Mouse (Mus musculus) heart, postnatal 36 days (tissue): Measurements from ENCODE around the gene Sync. TPM values are rescaled to one million over a fixed set of nuclear protein-coding genes. Genes with fewer than 3 reads are reported as not detected.
A peak's percentile ranks its signal among the peaks of the same experiment; 100 is the strongest.

Source experiments
- DNase-seq, 2 experiments: peaks; one replicate each; pipeline ENCODE4 v3.0.0; 2021 to 2022
- intact Hi-C: fragments of 180-260 bp; cut with DNase I; formaldehyde crosslinking; loops from one replicate; pipeline ENCODE4 v1.15.1; 2025
- total RNA-seq, 2 experiments: library from RNA; stranded (reverse); gene quantifications; 2 replicates each; pipeline ENCODE4 v1.2.3; 2021

Gene Sync
- 10 to 100 TPM; 15.8 to 17.1 TPM for total RNA-seq

DNA sequence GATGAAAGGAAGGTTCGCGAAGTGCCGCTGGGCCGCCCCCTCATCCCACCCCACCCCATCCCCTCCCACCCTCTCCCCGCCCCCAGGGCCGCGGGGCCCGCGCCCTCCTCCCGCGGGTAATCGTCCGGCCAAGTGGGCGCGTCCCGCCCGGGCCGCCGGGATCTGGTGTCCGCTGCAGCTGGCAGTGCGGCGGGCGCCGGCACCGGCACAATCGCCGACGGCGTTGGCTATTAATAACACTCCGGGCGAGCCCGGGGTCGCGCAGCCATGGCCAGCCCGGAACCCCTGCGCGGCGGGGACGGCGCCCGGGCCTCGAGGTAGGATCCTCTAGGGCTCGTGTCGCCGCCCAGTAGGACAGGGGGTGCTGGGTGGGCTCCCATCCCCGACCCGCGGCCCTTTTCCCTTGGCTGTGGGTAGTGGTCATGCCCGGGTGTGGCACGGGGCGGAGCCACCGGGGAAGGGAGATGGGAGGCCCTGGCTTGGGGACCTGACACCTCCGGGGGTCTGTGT, at the start of gene Sync:
Sync (plus strand) TSS at position 146 of the 510 bp plus-strand sequence.
- intact Hi-C loops = no loop called here
- peak; percentile 48 to 59 for DNase-seq

DNA sequence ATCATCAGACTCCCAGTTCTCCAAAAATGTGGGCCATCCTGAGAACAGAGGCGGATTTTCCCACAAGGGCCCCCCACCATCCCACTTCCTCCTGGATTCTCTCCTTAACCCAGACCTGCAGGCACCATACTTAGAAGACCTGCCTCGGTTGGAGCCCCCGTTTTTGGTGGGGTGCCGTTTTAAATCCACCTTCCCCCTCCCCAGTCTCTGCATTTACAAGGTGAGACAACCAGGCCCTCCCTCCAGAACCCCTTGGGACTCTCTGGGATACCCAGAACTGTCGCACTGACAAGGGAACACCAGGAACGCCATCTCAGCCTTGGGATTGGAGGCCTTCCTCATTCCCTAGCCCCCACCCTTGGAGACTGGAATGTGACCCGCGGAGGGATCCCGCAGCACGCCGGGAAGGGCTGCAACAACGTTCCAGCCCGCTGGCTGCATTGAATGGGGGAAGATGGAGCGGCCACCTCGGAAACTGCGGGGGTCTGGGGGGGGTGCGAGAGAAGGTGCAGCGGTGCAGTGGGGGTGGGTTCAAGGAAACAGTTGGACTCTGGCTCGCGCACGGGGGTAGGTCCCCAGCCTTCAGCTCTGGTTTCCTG, 49.5 kb upstream of the Sync start:
- no peak for DNase-seq
- intact Hi-C loops = no loop called here

DNA sequence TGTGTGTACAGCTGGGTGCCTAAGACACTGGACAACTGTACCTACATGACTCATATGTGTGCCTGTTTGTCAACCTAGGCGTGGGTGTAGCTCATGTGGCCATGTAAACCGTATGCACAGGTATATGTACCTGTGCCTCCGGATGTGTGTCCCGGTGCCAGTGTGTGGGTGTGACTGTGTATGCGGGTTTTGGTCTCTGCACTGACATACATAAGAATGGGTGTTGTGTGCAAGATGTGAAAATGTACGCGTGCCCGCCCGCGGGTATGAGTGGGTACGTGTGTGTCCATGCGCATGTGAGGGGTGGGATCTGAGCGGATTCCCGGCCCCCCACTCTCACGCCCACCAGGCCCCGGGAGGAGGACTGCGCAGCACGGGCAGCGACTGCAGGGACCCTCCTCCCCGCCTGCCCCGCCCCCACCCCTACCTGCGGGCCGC, 48.8 kb upstream of the Sync start:
- no peak for DNase-seq
- intact Hi-C loops = no loop called here

DNA sequence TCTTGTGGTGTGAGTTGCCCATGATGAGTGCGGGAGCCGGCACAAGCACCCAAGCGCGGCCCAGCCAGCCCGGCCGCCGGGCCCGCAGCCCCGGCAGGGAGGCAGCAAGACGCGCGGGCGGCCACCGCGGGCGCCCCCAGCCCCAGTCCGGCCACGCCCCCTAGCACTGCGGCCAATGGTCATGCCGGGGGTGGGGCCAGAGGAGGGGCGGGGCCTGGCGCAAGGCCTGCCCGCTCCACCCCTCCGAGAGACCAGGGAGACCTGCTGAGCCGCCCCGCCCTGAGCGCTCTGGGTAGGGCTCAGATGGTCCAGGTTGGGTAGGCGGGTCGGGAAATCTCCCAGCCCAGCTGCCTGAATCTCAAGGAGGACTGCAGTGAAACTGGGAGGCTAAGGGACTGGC, 48.3 kb upstream of the Sync start:
- intact Hi-C loops = no loop called here

DNA sequence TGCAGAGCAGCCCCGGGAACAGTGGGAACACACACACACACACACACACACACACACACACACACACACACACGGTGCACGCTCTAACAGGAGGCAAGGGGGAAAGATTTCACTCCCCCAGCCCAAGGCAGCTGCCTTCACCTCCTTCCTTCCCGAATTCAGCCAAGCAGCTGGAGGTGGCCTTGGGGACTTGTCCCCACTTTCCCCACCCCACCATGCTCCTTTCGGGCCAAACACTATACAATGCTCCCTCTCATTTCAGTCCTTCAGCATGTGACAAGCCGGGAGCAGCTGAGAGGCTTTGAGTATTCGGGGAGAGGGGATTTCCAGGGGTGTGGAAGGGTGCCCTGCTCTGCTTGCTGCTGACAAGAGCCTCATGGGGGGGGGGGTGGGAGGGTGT, 45.5 kb upstream of the Sync start:
- intact Hi-C loops = no loop called here
- no peak for DNase-seq

More for the DNA sequence above, 48.3 kb upstream of the Sync start:
- DNase-seq = peak in 1 of 2 experiments; percentile 44

DNA sequence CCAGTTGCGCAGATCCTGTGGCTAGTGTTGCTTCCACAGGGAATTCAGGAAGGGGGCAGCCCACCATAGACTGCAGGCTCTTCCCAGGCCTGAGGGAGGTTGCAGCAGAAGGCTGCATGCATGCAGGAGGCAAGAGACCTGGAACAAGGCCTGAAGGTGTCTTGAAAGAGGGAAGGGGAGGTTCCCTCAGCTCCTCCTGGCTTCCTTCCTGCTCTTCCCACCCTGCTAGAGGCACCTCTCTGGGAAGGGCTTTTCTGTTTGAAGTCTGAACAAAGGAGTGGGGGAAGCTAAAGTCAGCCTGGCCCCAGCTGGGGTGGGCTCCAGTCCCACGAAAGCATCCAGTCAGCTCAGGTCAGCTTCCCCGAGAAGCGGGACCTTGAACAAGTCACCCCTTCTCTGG, 45.1 kb upstream of the Sync start:
- intact Hi-C loops = no loop called here
- DNase-seq = no peak

DNA sequence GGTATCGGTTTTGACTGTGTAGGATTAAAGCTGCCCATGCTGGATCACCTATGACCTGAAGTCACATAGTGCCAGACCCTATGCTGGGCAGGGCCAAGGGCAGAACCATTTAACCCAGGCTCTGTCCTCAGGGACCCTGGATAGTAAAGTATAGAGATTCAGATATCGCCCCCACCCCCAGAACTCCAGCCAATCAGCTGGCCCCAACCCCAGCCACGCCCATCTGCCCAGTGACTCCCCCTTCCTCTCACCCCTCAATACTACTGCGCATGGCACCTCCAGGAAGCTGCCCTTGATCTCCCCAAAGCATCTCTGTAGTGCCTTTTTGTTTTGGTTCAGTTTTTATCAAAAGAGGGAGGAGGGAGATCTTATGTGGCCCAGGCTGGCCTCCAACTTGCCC, 44.7 kb upstream of the Sync start:
- intact Hi-C loops = no loop called here
- DNase-seq = no peak

DNA sequence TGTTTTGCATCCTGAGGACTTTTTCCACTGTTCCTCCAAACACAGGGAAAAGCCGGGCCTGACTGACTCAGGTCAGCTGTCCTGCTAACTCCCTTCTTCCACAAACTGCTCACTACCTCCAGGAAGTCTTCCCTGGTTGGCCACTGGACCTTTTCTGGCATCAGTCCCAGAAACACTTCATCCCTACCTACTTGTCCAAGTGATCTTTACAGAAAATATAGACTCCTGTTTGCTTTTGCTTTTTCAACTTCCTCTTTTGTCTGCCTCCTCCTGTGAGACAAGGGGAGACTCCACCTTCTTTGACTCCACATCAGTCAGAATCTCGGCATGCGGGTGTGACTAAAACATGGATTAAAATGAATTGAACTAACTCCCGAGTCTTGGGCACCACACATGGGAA, 42.6 kb upstream of the Sync start:
- no peak for DNase-seq
- intact Hi-C loops = no loop called here

DNA sequence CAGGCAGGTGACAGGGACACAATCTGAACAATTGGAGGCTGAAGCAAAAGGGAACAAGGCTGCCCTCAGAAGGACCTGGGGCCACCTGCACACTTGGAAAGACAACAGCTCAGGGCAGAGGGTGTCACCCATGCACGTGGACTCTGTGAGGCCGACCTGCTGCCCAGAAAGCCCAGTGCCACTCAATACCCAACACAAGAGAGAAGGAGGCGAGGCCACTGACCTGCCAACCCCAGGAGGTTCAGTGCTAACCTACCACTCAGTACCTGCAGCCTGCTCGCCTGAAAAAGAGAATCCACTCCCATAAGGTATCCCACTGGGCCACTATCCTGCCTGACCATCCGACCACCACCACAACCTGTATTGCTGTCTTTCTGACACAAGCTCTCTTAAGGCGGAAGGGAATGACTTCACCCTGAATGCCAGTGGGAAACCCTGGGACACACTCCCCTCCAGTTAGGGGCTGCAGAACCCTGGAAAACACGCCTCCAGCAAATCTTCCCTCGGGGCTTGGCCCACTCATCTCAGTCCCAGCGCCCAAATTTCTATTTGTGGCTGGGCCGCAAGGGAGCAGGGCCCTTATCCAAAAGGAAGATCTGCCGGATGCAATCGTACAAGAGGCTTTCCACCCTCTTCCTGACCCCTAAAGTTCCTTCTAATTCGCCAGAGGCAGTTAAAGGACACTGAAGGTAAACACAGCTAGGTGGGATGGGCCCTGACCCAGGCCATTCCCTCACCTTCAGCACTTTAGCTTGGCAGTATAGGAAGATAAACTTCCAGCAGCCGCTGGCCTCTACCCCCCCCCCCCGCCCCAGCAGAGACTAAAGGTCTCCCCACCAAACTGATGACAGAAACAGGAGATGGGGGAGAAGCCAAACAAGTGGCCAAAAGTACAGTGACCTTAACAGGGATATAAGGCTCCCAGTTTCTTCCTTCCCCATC, 40.8 kb upstream of the Sync start:
- DNase-seq = no peak
- intact Hi-C loops = loop anchor here (2.0 kb wide), 1 partner anchor 28 kb away; no protein-coding TSS in a partner anchor

DNA sequence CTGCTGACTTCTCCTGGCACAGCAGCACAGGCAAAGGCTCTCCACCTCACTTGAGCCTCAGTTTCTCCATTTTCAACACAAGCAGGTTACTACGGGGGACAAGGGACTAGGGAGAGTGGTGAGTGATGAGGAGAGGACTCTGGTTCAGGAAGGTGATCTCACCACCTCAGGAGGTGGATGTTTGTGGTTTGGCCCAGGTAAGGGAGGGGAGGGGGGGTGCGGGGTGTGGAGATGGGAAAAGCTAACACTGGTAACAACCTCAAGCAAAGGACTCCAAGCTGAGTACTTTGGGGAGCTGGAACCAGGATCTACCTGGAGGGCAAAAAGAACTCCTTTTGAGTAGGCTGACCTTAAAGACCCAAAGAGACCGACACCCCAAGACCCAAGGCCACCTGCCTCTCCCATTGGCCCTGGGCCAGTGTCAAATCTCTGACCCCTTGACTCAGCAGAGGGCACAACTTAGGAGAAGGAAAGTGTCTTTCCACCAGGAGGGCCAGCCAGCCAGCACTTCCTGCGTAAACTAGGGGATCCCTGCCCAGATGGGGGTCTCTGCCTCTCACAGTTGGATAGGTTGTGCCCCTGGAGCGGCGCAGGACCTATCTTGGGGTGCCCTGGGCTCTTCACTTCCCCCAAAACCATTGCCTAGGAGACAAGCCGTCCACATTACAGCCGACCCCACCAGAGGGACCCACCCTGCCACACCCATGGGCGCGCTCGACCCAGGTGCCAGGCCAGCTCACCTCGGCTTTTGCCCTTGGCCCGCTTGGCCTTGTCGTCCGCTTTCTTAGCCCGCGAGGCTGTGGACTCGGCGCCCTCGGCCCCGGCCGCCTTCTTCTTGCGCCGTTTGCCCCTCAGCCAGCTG, 39.8 kb upstream of the Sync start:
- DNase-seq = no peak
- intact Hi-C loops = loop anchor here (2.0 kb wide), 1 partner anchor 27 kb away; no protein-coding TSS in a partner anchor

DNA sequence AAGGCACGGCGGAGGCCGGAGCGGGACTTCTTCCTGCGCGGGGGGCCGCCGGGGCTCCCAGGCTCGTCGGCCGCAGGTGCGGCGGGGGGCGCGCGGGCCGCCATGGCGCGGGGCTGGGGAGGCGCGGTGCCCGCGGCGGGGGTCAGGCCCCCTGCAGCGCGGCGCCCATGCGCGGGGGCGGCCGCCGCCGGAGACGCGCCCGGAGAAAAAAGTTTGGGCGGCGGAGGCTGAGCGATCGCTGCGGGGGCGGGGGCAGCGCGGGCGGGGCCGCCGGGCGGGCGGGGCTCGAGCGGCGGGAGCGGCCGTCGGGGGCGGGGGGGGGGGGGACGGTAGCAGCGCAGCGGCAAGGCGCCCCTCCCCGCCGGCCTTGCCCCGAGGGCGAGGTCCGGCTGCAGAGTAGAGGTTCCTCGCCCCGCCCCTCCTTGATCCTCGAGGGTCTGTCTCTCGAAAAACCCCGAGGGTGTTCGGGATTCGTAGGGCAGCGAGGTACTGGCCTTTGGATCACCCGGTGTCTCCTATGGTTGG, 39.1 kb upstream of the Sync start:
- DNase-seq = peak in 1 of 2 experiments; percentile 49
- intact Hi-C loops = no loop called here

DNA sequence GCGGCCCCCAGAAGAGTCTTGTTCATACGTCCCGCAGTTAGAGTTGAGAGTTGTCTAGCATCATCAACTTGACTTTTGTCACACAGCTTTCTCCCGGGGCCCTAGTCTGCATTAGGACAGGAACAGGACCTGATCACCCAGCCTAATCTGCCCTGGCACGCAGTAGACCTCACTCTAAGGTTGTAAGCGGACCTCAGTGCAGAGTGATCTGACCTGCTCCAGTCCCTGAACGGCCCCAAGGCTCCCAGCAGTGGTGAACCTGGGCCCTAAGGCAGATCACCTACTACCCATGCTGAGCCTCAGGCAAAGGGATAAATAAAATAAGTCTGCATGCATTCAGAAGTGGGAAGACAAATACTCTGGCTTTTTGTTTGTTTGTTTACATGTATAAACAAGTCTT, 38.1 kb upstream of the Sync start:
- DNase-seq = no peak
- intact Hi-C loops = no loop called here

DNA sequence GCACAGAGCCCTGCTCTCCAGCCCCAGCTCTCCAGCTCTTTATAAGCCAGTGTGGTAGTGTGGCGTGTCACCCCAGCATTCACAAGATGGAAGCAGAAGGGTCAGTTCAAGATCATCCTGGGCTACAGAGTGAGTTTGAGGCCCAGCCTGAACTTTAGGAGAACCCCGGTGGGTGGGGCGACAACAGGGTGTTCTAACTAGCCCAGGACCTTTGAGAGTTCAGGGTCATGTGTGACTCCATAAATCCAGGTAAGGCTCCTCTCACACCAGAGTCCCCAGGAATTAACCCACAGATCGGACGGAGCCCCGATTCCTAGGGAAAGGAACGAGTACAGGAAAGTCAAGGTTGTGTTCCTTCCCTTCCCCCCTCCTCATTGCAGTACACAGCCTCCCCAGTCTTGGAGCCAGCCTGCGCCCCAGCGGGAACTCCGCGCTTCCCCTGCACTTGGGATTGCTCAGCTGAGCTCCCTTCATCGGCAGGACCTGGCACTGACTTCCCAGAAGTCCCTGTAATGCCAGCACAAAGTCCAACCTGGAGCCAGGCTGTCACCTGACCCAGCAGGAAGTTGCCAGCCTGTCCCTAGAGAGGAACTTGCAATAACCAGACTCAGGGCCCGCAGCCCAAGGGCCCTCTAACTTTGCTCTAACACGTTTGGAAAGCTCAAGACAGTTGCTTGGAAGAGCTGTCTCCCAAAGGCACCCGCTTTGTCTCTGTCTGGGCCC, 36.5 kb upstream of the Sync start:
- intact Hi-C loops = no loop called here
- no peak for DNase-seq

DNA sequence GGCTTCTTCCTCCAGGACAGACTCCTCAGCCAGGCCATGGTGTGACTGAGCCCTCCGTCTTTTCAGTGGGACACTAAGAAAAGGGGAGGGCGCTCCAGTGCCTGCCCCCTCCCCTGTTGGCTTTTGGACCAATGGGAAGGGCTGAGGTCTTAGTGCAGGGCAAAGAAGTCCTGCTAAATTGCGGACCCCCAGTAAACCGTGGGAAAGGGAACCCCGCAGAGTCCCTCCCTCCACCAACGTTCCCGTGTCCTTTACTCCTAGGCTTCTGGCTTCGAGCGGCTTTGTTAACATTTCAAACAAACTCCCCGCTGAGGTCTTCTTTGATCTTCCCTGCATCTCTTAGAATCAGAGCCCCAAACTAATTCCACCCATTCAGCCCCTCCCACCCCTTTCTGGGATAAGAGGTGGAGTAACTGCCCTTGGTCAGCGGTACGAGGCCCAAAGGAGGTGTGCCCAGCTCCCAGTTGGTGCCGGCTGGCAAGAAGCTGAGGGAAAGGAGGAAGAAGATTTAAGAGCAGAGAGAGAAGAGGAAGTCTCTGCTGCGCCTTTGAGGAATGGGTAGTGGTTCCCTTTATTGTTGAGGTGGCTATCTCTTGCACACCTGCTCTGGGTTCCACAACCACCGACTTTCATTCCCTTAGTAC, 35.8 kb upstream of the Sync start:
- intact Hi-C loops = no loop called here
- DNase-seq = no peak

DNA sequence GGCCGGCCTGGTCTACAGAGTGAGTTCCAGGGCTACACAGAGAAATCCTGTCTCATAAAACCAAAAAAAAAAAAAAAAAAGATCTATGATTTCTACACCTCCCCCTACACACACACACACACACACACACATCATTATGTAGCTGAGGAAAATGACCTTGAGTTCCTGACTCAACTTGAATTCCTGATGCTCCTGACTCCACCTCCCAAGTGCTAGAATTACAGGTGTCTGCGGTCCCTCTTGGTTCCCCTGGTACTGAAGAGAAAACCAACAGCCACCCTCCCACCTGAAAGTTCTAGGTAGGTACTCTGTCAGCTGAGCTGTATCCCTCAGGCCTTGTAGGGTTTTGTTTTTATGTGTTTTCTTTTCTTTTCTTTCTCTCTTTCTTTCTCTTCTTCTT, 34.9 kb upstream of the Sync start:
- intact Hi-C loops = no loop called here
- DNase-seq = no peak

DNA sequence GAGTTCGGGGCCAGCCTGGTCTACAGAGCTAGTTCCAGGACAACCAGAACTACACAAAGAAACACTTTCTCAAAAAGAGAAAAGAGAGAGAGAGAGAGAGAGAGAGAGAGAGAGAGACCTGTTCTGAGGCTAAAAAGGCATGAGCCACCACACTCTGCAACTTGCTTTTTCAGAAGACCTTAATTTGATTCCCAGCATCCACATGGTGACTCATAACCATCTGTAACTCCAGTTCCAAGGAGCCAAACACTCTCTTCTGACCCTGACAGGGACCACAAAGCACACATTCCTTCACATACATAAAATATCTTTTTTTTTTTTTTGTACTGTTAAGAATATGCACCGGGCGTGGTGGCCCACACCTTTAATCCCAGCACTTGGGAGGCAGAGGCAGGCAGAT, 32.8 kb upstream of the Sync start:
- DNase-seq = no peak
- intact Hi-C loops = no loop called here

DNA sequence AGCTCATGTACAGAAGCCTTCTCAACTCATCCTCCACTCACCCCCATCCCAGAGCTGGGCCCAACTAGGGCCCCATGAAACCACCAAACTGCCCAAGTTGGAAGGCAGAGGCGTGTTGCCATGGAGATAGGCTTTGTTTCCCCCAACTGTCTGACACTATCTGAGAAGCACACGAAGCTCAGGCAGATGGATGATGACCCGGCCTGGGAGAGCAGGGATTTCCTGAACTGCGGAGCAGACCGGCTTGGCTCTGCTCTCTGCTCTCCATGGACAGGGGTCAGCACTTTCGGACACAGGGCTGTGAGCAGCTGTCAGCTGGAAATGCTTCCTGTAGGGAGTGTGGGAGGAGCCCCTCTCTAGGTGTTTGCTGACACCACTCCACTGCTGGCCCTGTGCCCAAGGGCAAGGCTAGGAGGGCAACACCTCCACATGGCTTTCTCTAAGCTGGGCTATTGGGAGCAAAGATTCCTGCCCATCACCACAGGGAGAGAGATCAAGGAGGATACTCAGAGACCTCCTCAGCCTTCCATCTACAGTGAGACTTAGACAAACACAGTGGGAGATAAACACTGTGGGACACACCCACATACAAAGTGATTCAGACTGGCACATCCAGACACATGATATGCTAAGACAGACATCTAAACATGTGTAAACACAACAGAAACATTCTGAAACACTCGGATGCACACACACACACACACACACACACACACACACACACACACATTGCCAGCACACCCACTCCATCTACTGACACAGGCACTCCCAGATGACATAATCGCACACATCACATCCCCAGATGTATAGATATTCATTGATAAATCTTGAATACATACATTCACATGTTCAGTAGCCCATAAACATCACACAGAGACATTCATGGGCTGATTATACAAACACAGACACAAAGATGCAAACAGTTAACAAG, 30.7 kb upstream of the Sync start:
- DNase-seq = peak in 1 of 2 experiments; percentile 28
- intact Hi-C loops = no loop called here

DNA sequence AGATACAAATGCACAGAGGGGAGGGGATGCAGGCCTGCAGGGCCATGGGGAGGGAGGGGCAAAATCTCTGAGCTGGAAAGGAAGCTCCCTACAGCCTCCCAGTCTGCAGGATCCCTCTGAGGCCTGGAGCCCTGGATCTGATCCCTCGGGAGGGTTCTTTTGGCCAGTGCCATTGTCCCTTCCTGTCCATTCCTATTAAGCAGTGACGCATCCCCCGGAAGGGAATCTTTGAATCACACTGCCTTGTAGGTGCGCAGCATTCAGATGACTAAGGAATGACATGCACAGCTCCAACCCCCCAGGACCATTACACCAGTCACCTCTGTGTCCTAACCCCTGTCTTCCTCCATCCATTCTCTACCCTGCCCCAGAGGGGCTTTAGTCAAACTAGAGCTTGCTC, 28.3 kb upstream of the Sync start:
- intact Hi-C loops = no loop called here
- DNase-seq = no peak
